Mouse (Mus musculus) retina, embryonic 14.5 days (tissue): ENCODE measurements around the gene 2210010C04Rik.
"Not testable (repeated sequence)": the region's sequence is repeated elsewhere in the genome, so short reads cannot be mapped to it uniquely, and the experiment has no call there.

Experiments
- DNase-seq: peaks from one replicate; pipeline ENCODE4 v3.0.0-alpha.2; 2015; ENCODE audit warnings: low spot score

2210010C04Rik gene

DNA sequence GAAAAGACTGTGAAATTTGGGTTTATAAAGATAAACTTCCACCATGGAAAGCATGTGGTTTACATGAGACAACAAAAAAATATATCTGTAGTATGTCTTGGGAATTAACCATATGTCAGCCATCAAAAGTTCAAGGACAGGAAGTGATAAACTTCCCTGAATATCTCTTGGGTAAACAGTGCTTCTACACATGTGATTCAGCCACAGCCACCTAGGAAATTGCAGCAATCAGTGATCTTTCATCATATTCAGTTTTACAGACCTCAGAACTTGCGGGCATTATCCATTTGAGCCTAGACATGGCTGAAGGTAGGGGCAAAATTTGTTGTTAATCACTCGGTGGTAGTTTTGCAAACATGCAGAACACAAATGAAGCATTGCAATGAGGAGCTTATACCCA, 16.7 kb downstream of the 2210010C04Rik start:
- no peak for DNase-seq

DNA sequence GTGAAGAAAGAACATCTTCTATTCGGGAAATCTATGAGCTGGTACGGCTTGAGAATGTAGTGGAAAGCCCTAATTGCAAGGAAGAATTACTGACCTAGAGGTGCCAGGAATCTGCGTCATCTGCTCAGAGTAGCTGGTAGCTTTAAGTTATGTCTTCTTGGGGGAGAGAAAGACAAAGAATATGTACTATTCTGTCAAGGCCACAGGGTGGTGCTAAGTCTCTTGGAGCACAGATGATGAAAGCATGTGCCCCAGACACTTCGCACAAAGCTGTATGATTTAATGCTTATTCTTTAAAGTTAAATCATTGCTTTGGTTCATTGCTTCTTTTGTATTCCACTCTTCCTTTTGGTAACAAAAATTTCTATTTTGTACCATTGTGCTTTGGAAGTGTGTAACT, 20.2 kb downstream of the 2210010C04Rik start:
- DNase-seq, result peak; percentile 7

DNA sequence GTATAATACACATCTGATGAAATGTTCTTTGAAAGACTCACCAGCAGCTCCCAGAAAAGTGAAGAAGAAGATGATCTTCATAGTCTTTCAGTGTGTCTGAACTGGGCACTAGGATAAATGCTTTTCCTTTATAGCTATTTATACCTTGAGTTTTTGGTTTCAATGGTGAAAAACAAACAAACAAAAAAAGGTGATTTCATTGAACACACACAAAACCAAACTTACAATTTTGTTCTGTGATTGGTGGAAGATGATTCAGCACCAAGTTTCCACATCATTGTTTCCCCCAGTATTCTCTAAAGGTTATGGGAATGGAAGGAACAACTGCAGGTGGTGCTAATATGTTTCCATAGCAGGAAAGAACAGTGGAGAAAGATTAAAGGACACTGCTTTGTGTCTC, 35.9 kb downstream of the 2210010C04Rik start, which contains the start of gene Gm2663:
Gm2663 (minus strand) TSS at position 101 of the 400 bp plus-strand sequence.
- DNase-seq, result not testable (repeated sequence)
